Mouse (Mus musculus) embryonic facial prominence, embryonic 13.5 days (tissue): ENCODE results near the gene Fbxw7. TPM values are rescaled to one million over a fixed set of nuclear protein-coding genes. Genes with fewer than 3 reads are reported as not detected.

Source experiments
- ATAC-seq: fragments of 200-750 bp; cut with Nextera tagmentation; 2 replicates; pipeline ENCODE4 v1.8.0; 2017; ENCODE audit warnings: low read depth; ENCODE audit not compliant: insufficient number of reproducible peaks, insufficient read depth, low FRiP score, low TSS enrichment
- H3K27ac ChIP-seq: fragments of 300-500 bp; sonication (generic); 2 replicates; pipeline ENCODE4 v1.5.1; 2015; ENCODE audit warnings: moderate library complexity, mild to moderate bottlenecking, inconsistent platforms
- H3K27me3 ChIP-seq: fragments of 300-500 bp; sonication (generic); 2 replicates; pipeline ENCODE4 v1.6.1; 2015; ENCODE audit warnings: mild to moderate bottlenecking, inconsistent platforms
- H3K36me3 ChIP-seq: fragments of 300-500 bp; sonication (generic); 2 replicates; pipeline ENCODE4 v1.6.1; 2015; ENCODE audit warnings: mild to moderate bottlenecking, inconsistent platforms
- H3K4me1 ChIP-seq: fragments of 300-500 bp; sonication (generic); 2 replicates; pipeline ENCODE4 v1.6.1; 2015; ENCODE audit warnings: inconsistent platforms
- H3K4me2 ChIP-seq: fragments of 300-500 bp; sonication (generic); 2 replicates; pipeline ENCODE4 v1.6.1; 2015; ENCODE audit warnings: moderate library complexity, mild to moderate bottlenecking, inconsistent platforms
- H3K4me3 ChIP-seq: fragments of 300-500 bp; sonication (generic); 2 replicates; pipeline ENCODE4 v1.5.1; 2015; ENCODE audit warnings: mild to moderate bottlenecking, inconsistent platforms
- H3K9ac ChIP-seq: fragments of 300-500 bp; sonication (generic); 2 replicates; pipeline ENCODE4 v1.6.1; 2015; ENCODE audit warnings: mild to moderate bottlenecking, inconsistent platforms
- H3K9me3 ChIP-seq: fragments of 300-500 bp; sonication (generic); 2 replicates; pipeline ENCODE4 v1.6.1; 2016; ENCODE audit warnings: inconsistent platforms
- WGBS: fragments of 180-500 bp; shearing (Covaris S2); methylation state at CpG from one replicate; pipeline ENCODE4 v1.1.7; 2015; ENCODE audit warnings: mixed read lengths; 5-methylcytosine and 5-hydroxymethylcytosine counted together
- polyA plus RNA-seq: library from polyadenylated mRNA; unstranded; fragments of >200 nt; fragmentation: Nextera tagmentation; extraction: Ambion mirVana; gene quantifications from 2 replicates; pipeline ENCODE4 v1.2.1, GENCODE M21; 2015

The Fbxw7 gene
- 14.5 and 15.4 TPM in 2 replicates for polyA plus RNA-seq

DNA sequence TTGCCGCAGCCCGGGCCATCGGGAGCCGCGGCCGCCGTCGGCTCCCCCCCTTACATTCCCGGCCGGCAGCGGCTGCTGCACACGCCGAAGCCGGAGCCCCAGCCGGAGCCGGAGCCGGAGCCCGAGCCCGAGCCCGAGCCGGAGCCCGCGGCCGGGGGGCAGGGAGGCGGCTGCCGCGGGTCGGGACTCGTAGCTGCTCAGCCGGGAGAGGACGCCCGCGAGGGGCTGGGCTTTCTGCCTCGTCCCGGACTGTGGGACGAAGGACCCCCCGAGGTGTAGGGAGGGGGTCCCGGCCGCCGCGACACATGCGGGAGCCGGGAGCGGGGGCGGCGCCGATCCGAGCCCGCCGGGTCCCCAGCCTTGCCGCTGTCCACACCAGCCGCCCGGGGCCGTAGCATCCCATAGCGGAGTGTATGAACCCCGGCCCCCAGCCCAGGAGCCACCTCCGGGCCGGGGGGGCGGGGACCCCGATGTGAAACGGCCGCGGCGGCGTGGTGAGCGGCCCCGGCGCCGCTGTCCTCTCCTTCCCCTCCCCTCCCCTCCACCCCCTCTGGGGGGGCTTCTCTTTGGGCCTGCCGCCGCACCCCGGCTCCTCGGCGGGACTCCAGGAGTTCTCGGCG, at the start of gene Fbxw7:
Fbxw7 (plus strand) TSS at position 507 of the 620 bp plus-strand sequence.
- WGBS = 0% methylated on average over 64 of the region's 76 CpGs
- no peaks in the 10 kb centered on the region for H3K9me3 ChIP-seq
- peak within 1 kb of the TSS; percentile 90 for H3K4me2 ChIP-seq
- H3K9ac ChIP-seq = peak within 1 kb of the TSS; percentile 80
- peak; percentile 33 for ATAC-seq
- peak within 1 kb of the TSS; percentile 96 for H3K27ac ChIP-seq
- no peaks in the 10 kb centered on the region for H3K27me3 ChIP-seq
- no peaks in the 10 kb centered on the region; the same call in 1 of the 2 replicates for H3K36me3 ChIP-seq
- H3K4me1 ChIP-seq = peaks cover 20% of the 10 kb centered on the region
- peak within 1 kb of the TSS; percentile 98 for H3K4me3 ChIP-seq

DNA sequence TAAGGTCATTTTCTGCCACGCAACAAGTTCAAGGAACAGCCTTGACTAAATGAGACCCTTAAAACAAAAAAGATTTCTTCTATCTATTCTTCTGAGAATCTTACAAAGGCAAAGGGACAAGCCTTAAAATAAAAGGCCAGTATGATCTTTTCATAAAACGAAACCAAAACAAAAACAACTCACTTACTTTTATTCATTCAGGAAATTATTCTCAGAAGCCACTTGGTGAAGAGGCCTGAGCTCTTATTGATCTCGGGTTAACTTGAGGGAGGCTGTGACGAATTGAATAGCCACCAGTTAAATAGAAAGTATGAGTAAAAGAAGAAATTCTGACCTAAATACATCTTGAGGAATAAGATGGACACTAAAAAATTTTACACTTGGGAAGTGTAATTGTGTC, 46.1 kb upstream of the Fbxw7 start:
- Histone ChIP-seq H3K27ac (no peak overlapping the region), H3K4me1 (no peaks in the 10 kb centered on the region), H3K36me3 (no peaks in the 10 kb centered on the region), H3K9ac (no peak overlapping the region), H3K27me3 (no peaks in the 10 kb centered on the region), H3K4me2 (no peak overlapping the region), H3K4me3 (no peak overlapping the region), H3K9me3 (no peaks in the 10 kb centered on the region)
- ATAC-seq = no peak
- 85% methylated on average over 4 of the region's 4 CpGs for WGBS

- H3K9ac ChIP-seq = no peak overlapping the region
- H3K4me3 ChIP-seq = no peak overlapping the region
- ATAC-seq = no peak
- H3K27me3 ChIP-seq = no peaks in the 10 kb centered on the region
- no peaks in the 10 kb centered on the region for H3K4me1 ChIP-seq
- no peak overlapping the region for H3K4me2 ChIP-seq
- 80% methylated on average over 6 of the region's 6 CpGs for WGBS
- H3K9me3 ChIP-seq = no peaks in the 10 kb centered on the region
- no peaks in the 10 kb centered on the region for H3K36me3 ChIP-seq
- no peak overlapping the region for H3K27ac ChIP-seq
Measured at GRCm38 (mm10) chr3:84769411-84769810, 45.7 kb upstream of the Fbxw7 start.

DNA sequence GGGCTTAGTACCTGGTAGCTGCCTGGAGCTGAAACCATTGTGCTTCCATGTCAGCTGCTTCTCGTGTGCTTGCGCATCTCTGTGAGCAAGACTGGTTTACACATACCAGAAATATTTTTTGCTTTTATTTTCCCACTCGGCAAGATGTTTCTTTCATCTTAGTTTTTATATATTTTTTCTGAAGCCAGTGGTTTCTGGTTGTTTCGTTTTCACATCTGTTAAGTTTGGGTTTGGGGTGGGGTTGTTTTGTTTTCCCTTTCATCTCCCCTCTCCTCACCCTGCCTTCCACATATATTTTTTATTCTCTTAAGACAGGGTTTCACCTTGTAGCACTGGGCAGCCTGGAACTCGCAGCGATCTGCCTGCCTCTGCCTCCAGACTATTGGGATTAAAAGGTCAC, 44.5 kb upstream of the Fbxw7 start:
- Histone ChIP-seq H3K27me3 (no peaks in the 10 kb centered on the region), H3K27ac (no peak overlapping the region), H3K36me3 (no peaks in the 10 kb centered on the region), H3K4me1 (peaks cover 6% of the 10 kb centered on the region), H3K9me3 (no peaks in the 10 kb centered on the region), H3K4me3 (no peak overlapping the region), H3K4me2 (no peak overlapping the region), H3K9ac (no peak overlapping the region)
- ATAC-seq = no peak
- WGBS = 69% methylated on average over 6 of the region's 6 CpGs

- Histone ChIP-seq H3K27me3 (no peaks in the 10 kb centered on the region), H3K4me2 (no peak overlapping the region), H3K4me1 (peaks cover 17% of the 10 kb centered on the region), H3K4me3 (no peak overlapping the region), H3K27ac (no peak overlapping the region), H3K36me3 (no peaks in the 10 kb centered on the region), H3K9me3 (no peaks in the 10 kb centered on the region), H3K9ac (no peak overlapping the region)
- 57% methylated on average over 2 of the region's 2 CpGs for WGBS
- no peak for ATAC-seq
Measured at GRCm38 (mm10) chr3:84771980-84772379, 43.1 kb upstream of the Fbxw7 start.

- 30% methylated on average over 8 of the region's 8 CpGs for WGBS
- peak overlapping the region; percentile 88; the same call in 1 of the 2 replicates for H3K27ac ChIP-seq
Measured at GRCm38 (mm10) chr3:84774246-84775066, 40.6 kb upstream of the Fbxw7 start.

GRCm38 (mm10) chr3:84775067-84775423, 40.0 kb upstream of the Fbxw7 start:
- no peak overlapping the region for H3K4me3 ChIP-seq
- 53% methylated on average over 6 of the region's 6 CpGs for WGBS
- H3K36me3 ChIP-seq = no peaks in the 10 kb centered on the region
- ATAC-seq = no peak
- peaks cover 17% of the 10 kb centered on the region for H3K4me1 ChIP-seq
- no peaks in the 10 kb centered on the region for H3K9me3 ChIP-seq
- H3K27ac ChIP-seq = peak overlapping the region; percentile 88
- no peak overlapping the region for H3K4me2 ChIP-seq
- H3K9ac ChIP-seq = 0 out of 2 replicates have a peak overlapping the region, but pooled peaks have one; percentile 27
- no peaks in the 10 kb centered on the region for H3K27me3 ChIP-seq

More at GRCm38 (mm10) chr3:84774246-84775066, 40.6 kb upstream of the Fbxw7 start:
- Histone ChIP-seq H3K9me3 (no peaks in the 10 kb centered on the region), H3K4me3 (no peak overlapping the region), H3K36me3 (no peaks in the 10 kb centered on the region), H3K9ac (no peak overlapping the region), H3K4me1 (peaks cover 17% of the 10 kb centered on the region), H3K27me3 (no peaks in the 10 kb centered on the region), H3K4me2 (no peak overlapping the region)
- ATAC-seq = no peak

- Histone ChIP-seq H3K4me3 (no peak overlapping the region), H3K4me2 (peak overlapping the region; percentile 20; the same call in 1 of the 2 replicates), H3K27ac (peak overlapping the region; percentile 88), H3K9ac (0 out of 2 replicates have a peak overlapping the region, but pooled peaks have one; percentile 27), H3K4me1 (peaks cover 17% of the 10 kb centered on the region), H3K9me3 (no peaks in the 10 kb centered on the region), H3K27me3 (no peaks in the 10 kb centered on the region), H3K36me3 (no peaks in the 10 kb centered on the region)
- ATAC-seq = no peak
- 36% methylated on average over 4 of the region's 4 CpGs for WGBS
Measured at GRCm38 (mm10) chr3:84775577-84775976, 39.5 kb upstream of the Fbxw7 start.

DNA sequence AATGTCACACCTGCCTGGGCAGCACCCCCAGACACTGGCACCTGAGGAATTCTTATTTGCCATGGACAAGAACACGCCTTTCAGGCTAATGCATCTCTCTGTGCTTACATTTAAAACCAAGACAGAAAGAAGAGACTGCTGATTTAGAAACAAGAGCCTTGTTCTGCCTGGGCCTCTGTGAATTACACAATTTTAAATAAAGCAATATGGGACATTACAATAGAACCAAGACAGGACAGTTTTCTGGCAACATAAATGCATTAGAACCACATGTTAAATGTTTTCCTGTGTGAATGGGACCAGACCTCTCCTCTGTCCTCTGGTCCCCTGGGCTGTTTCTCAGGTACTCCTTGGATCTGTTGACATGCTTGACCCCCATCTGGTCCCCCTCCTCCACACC, 39.0 kb upstream of the Fbxw7 start:
- H3K4me2 ChIP-seq = peak overlapping the region; percentile 20; the same call in 1 of the 2 replicates
- ATAC-seq = no peak

GRCm38 (mm10) chr3:84787914-84788313, 27.2 kb upstream of the Fbxw7 start:
- no peak for ATAC-seq
- Histone ChIP-seq H3K9ac (no peak overlapping the region), H3K4me3 (no peak overlapping the region), H3K27me3 (no peaks in the 10 kb centered on the region), H3K4me1 (no peaks in the 10 kb centered on the region), H3K9me3 (0 out of 2 replicates have a peak, but pooled peaks cover 4% of the 10 kb centered on the region), H3K27ac (no peak overlapping the region), H3K36me3 (no peaks in the 10 kb centered on the region), H3K4me2 (no peak overlapping the region)
- WGBS = 90% methylated on average over 4 of the region's 4 CpGs

More for the DNA sequence above, 39.0 kb upstream of the Fbxw7 start:
- no peaks in the 10 kb centered on the region for H3K27me3 ChIP-seq
- H3K27ac ChIP-seq = peak overlapping the region; percentile 88
- WGBS = 29% methylated on average over 1 of the region's 1 CpGs
- peaks cover 17% of the 10 kb centered on the region for H3K4me1 ChIP-seq
- no peaks in the 10 kb centered on the region for H3K36me3 ChIP-seq
- no peaks in the 10 kb centered on the region for H3K9me3 ChIP-seq
- H3K9ac ChIP-seq = no peak overlapping the region
- H3K4me3 ChIP-seq = no peak overlapping the region

DNA sequence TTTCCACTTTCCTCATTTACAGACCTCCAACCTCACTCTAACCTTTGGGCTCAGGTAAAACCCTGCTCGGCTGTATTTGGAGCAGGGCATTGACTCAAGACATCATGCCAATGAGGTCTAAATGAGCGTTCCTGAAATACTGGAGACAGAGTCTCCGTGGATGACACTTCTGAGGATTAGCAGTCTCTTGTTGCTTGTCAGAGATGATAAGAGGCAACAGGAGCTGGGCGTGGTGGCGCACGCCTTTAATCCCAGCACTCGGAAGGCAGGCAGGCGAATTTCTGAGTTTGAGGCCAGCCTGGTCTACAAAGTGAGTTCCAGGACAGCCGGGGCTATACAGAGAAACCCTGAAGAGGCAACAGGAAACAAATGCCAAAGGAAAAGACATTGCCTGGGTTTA, 11.0 kb upstream of the Fbxw7 start:
- Histone ChIP-seq H3K4me3 (no peak overlapping the region), H3K27ac (no peak overlapping the region), H3K9ac (no peak overlapping the region), H3K9me3 (no peaks in the 10 kb centered on the region), H3K4me2 (no peak overlapping the region), H3K4me1 (no peaks in the 10 kb centered on the region), H3K36me3 (no peaks in the 10 kb centered on the region), H3K27me3 (no peaks in the 10 kb centered on the region)
- no peak for ATAC-seq
- 70% methylated on average over 9 of the region's 9 CpGs for WGBS

DNA sequence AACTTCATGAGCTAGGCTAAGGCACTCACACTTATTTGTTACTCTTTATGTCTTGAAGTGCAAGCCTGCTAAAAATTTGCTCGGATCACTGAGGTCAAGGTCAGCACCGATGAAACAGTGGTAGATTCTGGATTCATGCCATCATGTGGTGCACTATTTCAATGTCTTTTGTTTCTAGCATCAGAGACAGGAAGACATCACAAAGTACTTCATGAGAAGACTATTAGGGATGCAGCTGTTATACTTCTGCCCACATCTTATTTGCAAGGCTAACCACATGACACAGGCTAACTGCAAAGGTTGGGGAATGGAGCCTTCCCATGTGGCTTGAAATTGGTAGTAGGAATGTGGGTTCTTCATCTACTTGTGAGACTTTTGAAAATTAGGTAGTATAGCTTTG, 8.9 kb upstream of the Fbxw7 start:
- no peak overlapping the region for H3K4me2 ChIP-seq
- H3K27ac ChIP-seq = no peak overlapping the region
- ATAC-seq = no peak
- no peaks in the 10 kb centered on the region for H3K4me1 ChIP-seq
- H3K9me3 ChIP-seq = no peaks in the 10 kb centered on the region
- no peaks in the 10 kb centered on the region for H3K27me3 ChIP-seq
- 72% methylated on average over 2 of the region's 2 CpGs for WGBS
- no peaks in the 10 kb centered on the region for H3K36me3 ChIP-seq
- no peak overlapping the region for H3K9ac ChIP-seq
- H3K4me3 ChIP-seq = no peak overlapping the region
